Mouse (Mus musculus) MEL (cell line): ENCODE results near the gene Hoxb5. TPM values are rescaled to one million over a fixed set of nuclear protein-coding genes. Genes with fewer than 3 reads are reported as not detected.

Experiments used
- DNase-seq: peaks from one replicate; pipeline ENCODE4 v3.0.0; 2011; ENCODE audit warnings: low read depth, low spot score
- H3K27ac ChIP-seq: 2 replicates; pipeline ENCODE4 v1.5.1; 2012; ENCODE audit warnings: low read depth, mild to moderate bottlenecking, control low read depth, low read length, moderate library complexity; ENCODE audit not compliant: control insufficient read depth
- H3K27me3 ChIP-seq, 2 experiments: fragments of 150-350 bp in 1 of 2; sonication (generic) in 1 of 2; 2 replicates each; pipeline ENCODE4 v1.6.1; 2012; ENCODE audit warnings: low read length in 2 of 2, mild to moderate bottlenecking in 2 of 2, improper control_type of control experiment in 1 of 2, moderate library complexity in 1 of 2; ENCODE audit not compliant: insufficient read depth in 2 of 2, control insufficient read depth in 1 of 2
- H3K36me3 ChIP-seq, 2 experiments: 2 replicates each; pipeline ENCODE4 v1.6.1; 2012 to 2014; ENCODE audit warnings: low read length in 2 of 2, improper control_type of control experiment in 1 of 2, inconsistent platforms in 1 of 2, mild to moderate bottlenecking in 1 of 2; ENCODE audit not compliant: insufficient read depth in 2 of 2, control insufficient read depth in 1 of 2
- H3K4me1 ChIP-seq, 2 experiments: fragments of 150-350 bp in 1 of 2; sonication (generic) in 1 of 2; 2 replicates each; pipeline ENCODE4 v1.6.1; 2012; ENCODE audit warnings: low read length in 2 of 2, improper control_type of control experiment in 1 of 2, mild to moderate bottlenecking in 1 of 2; ENCODE audit not compliant: insufficient read depth in 2 of 2, control insufficient read depth in 1 of 2
- H3K4me3 ChIP-seq, 2 experiments: fragments of 150-350 bp in 1 of 2; sonication (generic) in 1 of 2; 2 replicates each; pipeline ENCODE4 v1.5.1; 2012; ENCODE audit warnings: low read depth in 2 of 2, low read length in 2 of 2, mild to moderate bottlenecking in 2 of 2, moderate library complexity in 2 of 2, control low read depth in 1 of 2, improper control_type of control experiment in 1 of 2; ENCODE audit not compliant: control insufficient read depth in 1 of 2, insufficient read depth in 1 of 2
- H3K79me2 ChIP-seq: 2 replicates; pipeline ENCODE4 v1.6.1; 2012; ENCODE audit warnings: mild to moderate bottlenecking, low read length, moderate library complexity; ENCODE audit not compliant: control insufficient read depth, poor library complexity, insufficient read depth
- H3K9ac ChIP-seq: 2 replicates; pipeline ENCODE4 v1.6.1; 2012; ENCODE audit warnings: low read depth, mild to moderate bottlenecking, control low read depth, low read length, moderate library complexity; ENCODE audit not compliant: control insufficient read depth, poor library complexity, severe bottlenecking
- H3K9me3 ChIP-seq: fragments of 150-350 bp; sonication (generic); replicated peaks from 2 replicates; pipeline ENCODE4 v1.6.1; 2012; ENCODE audit warnings: mild to moderate bottlenecking, low read length, improper control_type of control experiment, moderate library complexity; ENCODE audit not compliant: insufficient read depth
- CHD1 ChIP-seq: IDR thresholded peaks from 2 replicates; pipeline ENCODE4 v1.6.1; 2012; ENCODE audit warnings: low read depth, mild to moderate bottlenecking, inconsistent platforms, low read length, improper control_type of control experiment
- E2F4 ChIP-seq: IDR thresholded peaks from 2 replicates; pipeline ENCODE4 v1.6.1; 2011; ENCODE audit warnings: low read depth, low read length, improper control_type of control experiment, borderline replicate concordance
- ELF1 ChIP-seq: IDR thresholded peaks from 2 replicates; pipeline ENCODE4 v1.6.1; 2014; ENCODE audit warnings: low read depth, mild to moderate bottlenecking, inconsistent platforms, low read length, improper control_type of control experiment, moderate library complexity
- GABPA ChIP-seq: IDR thresholded peaks from 2 replicates; pipeline ENCODE4 v1.6.1; 2012; ENCODE audit warnings: low read depth, mild to moderate bottlenecking, inconsistent platforms, low read length, improper control_type of control experiment, moderate library complexity
- JUND ChIP-seq: IDR thresholded peaks from 2 replicates; pipeline ENCODE4 v1.6.1; 2011; ENCODE audit warnings: low read depth, mild to moderate bottlenecking, improper control_type of control experiment, low read length
- MAZ ChIP-seq: IDR thresholded peaks from 2 replicates; pipeline ENCODE4 v1.6.1; 2012; ENCODE audit warnings: low read depth, mild to moderate bottlenecking, inconsistent platforms, low read length, improper control_type of control experiment
- MEF2A ChIP-seq: IDR thresholded peaks from 2 replicates; pipeline ENCODE4 v1.6.1; 2014; ENCODE audit warnings: low read depth, mild to moderate bottlenecking, inconsistent platforms, low read length, improper control_type of control experiment; ENCODE audit not compliant: poor library complexity, insufficient replicate concordance, severe bottlenecking; ENCODE audit errors: extremely low read depth
- MYB ChIP-seq: IDR thresholded peaks from 2 replicates; pipeline ENCODE4 v1.6.1; 2011; ENCODE audit warnings: mild to moderate bottlenecking, low read depth, low read length, improper control_type of control experiment
- NRF1 ChIP-seq: IDR thresholded peaks from 2 replicates; pipeline ENCODE4 v1.6.1; 2014; ENCODE audit warnings: low read depth, mild to moderate bottlenecking, inconsistent platforms, low read length, improper control_type of control experiment, moderate library complexity; ENCODE audit not compliant: poor library complexity, insufficient read depth, severe bottlenecking
- POLR2A ChIP-seq, 2 experiments: IDR thresholded peaks; 2 replicates each; pipeline ENCODE4 v1.6.1; 2011 to 2012; ENCODE audit warnings: low read length in 2 of 2, mild to moderate bottlenecking in 2 of 2, control low read depth in 1 of 2, improper control_type of control experiment in 1 of 2, low read depth in 1 of 2, moderate library complexity in 1 of 2; ENCODE audit not compliant: control insufficient read depth in 1 of 2, insufficient read depth in 1 of 2, poor library complexity in 1 of 2
- POLR2AphosphoS2 ChIP-seq: IDR thresholded peaks from 2 replicates; pipeline ENCODE4 v1.6.1; 2011; ENCODE audit warnings: low read length, improper control_type of control experiment
- POLR2AphosphoS5 ChIP-seq: IDR thresholded peaks from 2 replicates; pipeline ENCODE4 v1.6.1; 2012; ENCODE audit warnings: low read depth, borderline replicate concordance, mild to moderate bottlenecking, inconsistent platforms, low read length, moderate library complexity, mixed read lengths
- RCOR1 ChIP-seq: IDR thresholded peaks from 2 replicates; pipeline ENCODE4 v1.6.1; 2012; ENCODE audit warnings: low read depth, mild to moderate bottlenecking, inconsistent platforms, low read length, improper control_type of control experiment
- SIN3A ChIP-seq: IDR thresholded peaks from 2 replicates; pipeline ENCODE4 v1.6.1; 2012; ENCODE audit warnings: low read length, improper control_type of control experiment, inconsistent platforms
- TCF12 ChIP-seq: IDR thresholded peaks from 2 replicates; pipeline ENCODE4 v1.6.1; 2014; ENCODE audit warnings: low read depth, mild to moderate bottlenecking, inconsistent platforms, low read length, improper control_type of control experiment, moderate library complexity
- USF2 ChIP-seq, 2 experiments: IDR thresholded peaks; 2 replicates each; pipeline ENCODE4 v1.6.1; 2011 to 2012; ENCODE audit warnings: improper control_type of control experiment in 2 of 2, low read length in 2 of 2, borderline replicate concordance in 1 of 2, inconsistent platforms in 1 of 2, low read depth in 1 of 2, mild to moderate bottlenecking in 1 of 2; ENCODE audit not compliant: insufficient read depth in 1 of 2
- ZC3H11A ChIP-seq: IDR thresholded peaks from 2 replicates; pipeline ENCODE4 v1.6.1; 2012; ENCODE audit warnings: low read depth, mild to moderate bottlenecking, inconsistent platforms, low read length, improper control_type of control experiment
- ZKSCAN1 ChIP-seq: IDR thresholded peaks from 2 replicates; pipeline ENCODE4 v1.6.1; 2012; ENCODE audit warnings: low read depth, mild to moderate bottlenecking, inconsistent platforms, low read length, improper control_type of control experiment, moderate library complexity
- ZMIZ1 ChIP-seq: IDR thresholded peaks from 2 replicates; pipeline ENCODE4 v1.6.1; 2012; ENCODE audit warnings: low read depth, mild to moderate bottlenecking, inconsistent platforms, low read length, improper control_type of control experiment, moderate library complexity
- polyA plus RNA-seq, 2 experiments: library from polyadenylated mRNA; stranded (reverse) in 1 of 2; unstranded in 1 of 2; fragments of >175 nt in 1 of 2; fragments of >200 nt in 1 of 2; gene quantifications; 2 replicates each; pipeline versions ENCODE4 v1.2.1 to v1.2.4; 2012; ENCODE audit warnings: low replicate concordance in 2 of 2, low read depth in 1 of 2; ENCODE audit not compliant: insufficient read length in 2 of 2, insufficient read depth in 1 of 2, missing spikeins in 1 of 2
- total RNA-seq: library from RNA; depleted of rRNA; stranded (reverse); fragments of 300-350 nt; gene quantifications from 2 replicates; pipeline ENCODE4 v1.2.3, GENCODE M21; 2012

The Hoxb5 gene
- total and polyA plus RNA-seq, 3 experiments = not detected

- no peak for DNase-seq
Measured at GRCm38 (mm10) chr11:96282795-96283430, 20.2 kb upstream of the Hoxb5 start.

GRCm38 (mm10) chr11:96284041-96284749 lies 18.9 kb upstream of the Hoxb5 start:
- H3K9me3 ChIP-seq = no peaks in the 10 kb centered on the region
- no peak overlapping the region for H3K9ac ChIP-seq
- peaks cover 2 to 7% of the 10 kb centered on the region in 2 experiments for H3K27me3 ChIP-seq
- H3K27ac ChIP-seq = no peak overlapping the region
- no peak for DNase-seq
- no peak for TF ChIP-seq RCOR1
- TF ChIP-seq ZMIZ1 = no peak
- no peak for TF ChIP-seq POLR2A (IDR thresholded peaks at IDR 0.05; ENCODE audit: control insufficient read depth in 1 of 2, insufficient read depth in 1 of 2, low read depth in 1 of 2, low read length in 2 of 2, poor library complexity in 1 of 2)
- TF ChIP-seq POLR2AphosphoS2 = no peak
- TF ChIP-seq GABPA = no peak
- no peak for TF ChIP-seq CHD1
- TF ChIP-seq ZC3H11A = no peak
- TF ChIP-seq TCF12 = no peak
- no peak for TF ChIP-seq MYB
- TF ChIP-seq USF2 (IDR thresholded peaks at IDR 0.05; ENCODE audit: borderline replicate concordance in 1 of 2, insufficient read depth in 1 of 2, low read depth in 1 of 2, low read length in 2 of 2) = no peak
- no peak for TF ChIP-seq MAZ
- no peak for TF ChIP-seq ZKSCAN1
- H3K79me2 ChIP-seq = no peaks in the 10 kb centered on the region
- H3K36me3 ChIP-seq = no peaks in the 10 kb centered on the region
- H3K4me3 ChIP-seq = no peak overlapping the region
- no peaks in the 10 kb centered on the region for H3K4me1 ChIP-seq

More at GRCm38 (mm10) chr11:96282795-96283430, 20.2 kb upstream of the Hoxb5 start:
- no peak for TF ChIP-seq NRF1
- no peak for TF ChIP-seq MAZ
- TF ChIP-seq SIN3A = no peak
- TF ChIP-seq JUND = no peak
- TF ChIP-seq ELF1 = no peak
- no peak for TF ChIP-seq ZKSCAN1
- TF ChIP-seq CHD1 = no peak
- no peak for TF ChIP-seq GABPA
- TF ChIP-seq POLR2AphosphoS5 = no peak
- no peak for TF ChIP-seq TCF12
- TF ChIP-seq E2F4 = no peak
- no peak for TF ChIP-seq MYB
- no peak for TF ChIP-seq MEF2A
- Histone ChIP-seq H3K4me1 (no peaks in the 10 kb centered on the region), H3K27me3 (peaks cover 2 to 7% of the 10 kb centered on the region in 2 experiments), H3K36me3 (no peaks in the 10 kb centered on the region), H3K79me2 (no peaks in the 10 kb centered on the region), H3K4me3 (no peak overlapping the region), H3K9me3 (no peaks in the 10 kb centered on the region), H3K27ac (no peak overlapping the region), H3K9ac (no peak overlapping the region)
